Mouse (Mus musculus) G1E (cell line): ENCODE measurements around the gene 1700014D04Rik. TPM values are rescaled to one million over a fixed set of nuclear protein-coding genes. Genes with fewer than 3 reads are reported as not detected.

ENCODE experiments used
- ATAC-seq: 2 replicates; pipeline ENCODE4 v1.8.0; 2016; ENCODE audit warnings: mild to moderate bottlenecking; ENCODE audit not compliant: insufficient number of reproducible peaks, poor library complexity, low FRiP score, severe bottlenecking; ENCODE audit errors: extremely low read depth
- DNase-seq: peaks from one replicate; pipeline ENCODE4 v3.0.0; 2012; ENCODE audit warnings: low spot score
- H3K27me3 ChIP-seq: 2 replicates; pipeline ENCODE4 v1.6.1; 2012; ENCODE audit warnings: mild to moderate bottlenecking, low read length, inconsistent platforms; ENCODE audit not compliant: insufficient read depth
- H3K36me3 ChIP-seq: replicated peaks from 2 replicates; pipeline ENCODE3; 2012; ENCODE audit warnings: mild to moderate bottlenecking, inconsistent platforms
- H3K4me1 ChIP-seq: 2 replicates; pipeline ENCODE4 v1.6.1; 2012; ENCODE audit warnings: low read depth, low read length, inconsistent platforms, mixed read lengths; ENCODE audit not compliant: insufficient read depth
- H3K4me3 ChIP-seq: 2 replicates; pipeline ENCODE4 v1.5.1; 2012; ENCODE audit warnings: low read depth, mild to moderate bottlenecking, inconsistent platforms, low read length, moderate library complexity, mixed read lengths
- H3K9me3 ChIP-seq: replicated peaks from 2 replicates; pipeline ENCODE4 v1.6.1; 2012; ENCODE audit warnings: inconsistent platforms
- CTCF ChIP-seq: IDR thresholded peaks from 2 replicates; pipeline ENCODE4 v1.5.1; 2012; ENCODE audit warnings: low read depth, low read length, inconsistent platforms, mixed read lengths
- GATA1 ChIP-seq: IDR thresholded peaks from 2 replicates; pipeline ENCODE4 v1.6.1; 2012; ENCODE audit warnings: borderline replicate concordance, low read length, inconsistent platforms, mixed read lengths
- GATA2 ChIP-seq: IDR thresholded peaks from 2 replicates; pipeline ENCODE4 v1.6.1; 2012; ENCODE audit warnings: low read depth, low read length, inconsistent platforms, borderline replicate concordance
- POLR2AphosphoS5 ChIP-seq: IDR thresholded peaks from 2 replicates; pipeline ENCODE4 v1.6.1; 2012; ENCODE audit warnings: low read depth, low read length, inconsistent platforms; ENCODE audit not compliant: insufficient replicate concordance
- TAL1 ChIP-seq: conservative IDR thresholded peaks from 2 replicates; pipeline ENCODE4 v1.6.1; 2012; ENCODE audit warnings: low read depth, low read length, inconsistent platforms, mixed read lengths
- polyA plus RNA-seq: library from polyadenylated mRNA; stranded (reverse); fragments of >175 nt; gene quantifications from 2 replicates; pipeline ENCODE4 v1.2.3, GENCODE M21; 2012
- total RNA-seq, 2 experiments: library from RNA; stranded (forward) in 1 of 2; stranded (reverse) in 1 of 2; fragments of 200-1000 nt in 1 of 2; fragments of >200 nt in 1 of 2; fragmentation: Nextera tagmentation in 1 of 2; gene quantifications; 2 replicates each; pipeline ENCODE4 v1.2.3; 2014 to 2017

1700014D04Rik gene
- total and polyA plus RNA-seq, 3 experiments: 0.11 TPM; not detected in 2

DNA sequence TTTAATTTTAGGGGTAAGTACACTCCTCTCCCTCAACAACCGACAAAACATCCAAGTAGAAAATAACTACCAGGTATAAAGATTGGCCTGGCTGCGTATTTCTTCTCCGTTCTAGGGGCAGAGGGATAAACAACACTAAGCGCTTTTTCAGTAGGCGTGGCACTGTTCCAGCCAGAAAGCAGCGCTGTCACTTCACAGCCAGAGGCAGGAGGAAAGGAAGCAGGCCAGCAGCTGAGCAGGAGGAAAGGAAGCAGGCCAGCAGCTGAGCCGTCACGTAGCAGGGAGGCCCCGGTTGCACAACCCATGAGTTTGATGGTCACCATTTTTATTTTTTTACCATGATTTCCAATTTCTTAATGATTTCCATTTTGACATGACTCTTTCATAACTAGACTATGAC lies 24.7 kb upstream of the 1700014D04Rik start:
- ATAC-seq: peak; percentile 51

GRCm38 (mm10) chr13:59770847-59771246 lies 24.3 kb upstream of the 1700014D04Rik start:
- TF ChIP-seq TAL1 (no peak), GATA1 (no peak), GATA2 (no peak)
- Histone ChIP-seq H3K9me3 (no peaks in the 10 kb centered on the region), H3K4me1 (peaks cover 71% of the 10 kb centered on the region), H3K27me3 (no peaks in the 10 kb centered on the region), H3K4me3 (peak overlapping the region; percentile 94; the same call in 1 of the 2 replicates), H3K36me3 (peaks cover 68% of the 10 kb centered on the region)
- DNase-seq: no peak
- no peak for ATAC-seq

More for the DNA sequence above, 24.7 kb upstream of the 1700014D04Rik start:
- H3K4me3 ChIP-seq: peak overlapping the region; percentile 53; the same call in 1 of the 2 replicates
- H3K9me3 ChIP-seq: no peaks in the 10 kb centered on the region
- H3K36me3 ChIP-seq: peaks cover 68% of the 10 kb centered on the region
- H3K4me1 ChIP-seq: peaks cover 67% of the 10 kb centered on the region
- no peaks in the 10 kb centered on the region for H3K27me3 ChIP-seq
- TF ChIP-seq CTCF: no peak
- TF ChIP-seq GATA1: no peak
- TF ChIP-seq GATA2: no peak
- no peak for TF ChIP-seq POLR2AphosphoS5
- TF ChIP-seq TAL1: no peak
- DNase-seq: peak; percentile 67

DNA sequence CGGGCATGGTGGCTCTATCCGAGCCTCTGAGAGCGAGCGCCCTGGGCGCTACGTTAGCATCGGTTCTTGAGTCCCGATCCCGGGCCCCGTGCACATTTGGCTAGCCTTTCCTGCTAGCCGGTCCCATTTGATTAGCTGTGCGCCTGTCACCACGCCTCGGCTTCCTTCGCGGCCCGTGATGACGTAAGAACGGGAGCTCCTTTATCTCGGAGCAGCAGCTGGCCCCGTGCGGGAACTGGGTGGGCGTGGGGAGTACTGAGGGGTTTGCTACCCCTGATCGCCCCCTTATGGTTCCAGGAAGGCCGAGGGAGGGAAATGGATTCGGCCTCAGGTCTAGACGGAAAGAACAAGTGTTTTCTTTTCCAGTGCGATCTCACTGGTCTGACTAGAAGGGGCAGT lies 23.6 kb upstream of the 1700014D04Rik start:
- H3K4me3 ChIP-seq: peak overlapping the region; percentile 94
- peaks cover 66% of the 10 kb centered on the region for H3K36me3 ChIP-seq
- no peak for TF ChIP-seq GATA2
- TF ChIP-seq GATA1: no peak
- TF ChIP-seq TAL1: peak; percentile 96
- TF ChIP-seq CTCF: peak; percentile 9; the same call in 1 of the 2 replicates
- TF ChIP-seq POLR2AphosphoS5: no peak
- H3K4me1 ChIP-seq: peaks cover 71% of the 10 kb centered on the region
- DNase-seq: peak; percentile 92
- H3K9me3 ChIP-seq: no peaks in the 10 kb centered on the region
- H3K27me3 ChIP-seq: no peaks in the 10 kb centered on the region
- peak; percentile 79 for ATAC-seq

GRCm38 (mm10) chr13:59769296-59770163 lies 23.0 kb upstream of the 1700014D04Rik start, which contains the start of gene Isca1:
TSS of gene Isca1 (minus strand) at chr13:59769810.
- H3K36me3 ChIP-seq: peaks cover 60% of the 10 kb centered on the region
- H3K27me3 ChIP-seq: no peaks in the 10 kb centered on the region
- peak; percentile 93 for DNase-seq
- H3K4me3 ChIP-seq: peak within 1 kb of the TSS; percentile 94
- H3K9me3 ChIP-seq: no peaks in the 10 kb centered on the region
- H3K4me1 ChIP-seq: peaks cover 66% of the 10 kb centered on the region
- peak; percentile 82 for ATAC-seq
- TF ChIP-seq GATA1: no peak
- TF ChIP-seq CTCF: no peak
- no peak for TF ChIP-seq GATA2
- no peak for TF ChIP-seq TAL1
- peak; percentile 75; the same call in 1 of the 2 replicates for TF ChIP-seq POLR2AphosphoS5

GRCm38 (mm10) chr13:59768531-59768930 lies 22.0 kb upstream of the 1700014D04Rik start:
- TF ChIP-seq GATA2: no peak
- TF ChIP-seq GATA1: no peak
- no peak for TF ChIP-seq TAL1
- TF ChIP-seq POLR2AphosphoS5: no peak
- TF ChIP-seq CTCF: no peak
- H3K9me3 ChIP-seq: no peaks in the 10 kb centered on the region
- H3K4me3 ChIP-seq: peak overlapping the region; percentile 94
- H3K4me1 ChIP-seq: peaks cover 68% of the 10 kb centered on the region
- ATAC-seq (no peak), DNase-seq (no peak)
- peaks cover 60% of the 10 kb centered on the region for H3K36me3 ChIP-seq
- H3K27me3 ChIP-seq: no peaks in the 10 kb centered on the region

- DNase-seq (peak; percentile 45), ATAC-seq (no peak)
- Histone ChIP-seq H3K9me3 (no peaks in the 10 kb centered on the region), H3K36me3 (peaks cover 60% of the 10 kb centered on the region), H3K4me3 (peak overlapping the region; percentile 94; the same call in 1 of the 2 replicates), H3K4me1 (peaks cover 67% of the 10 kb centered on the region), H3K27me3 (no peaks in the 10 kb centered on the region)
- no peak for TF ChIP-seq POLR2AphosphoS5
- no peak for TF ChIP-seq CTCF
- no peak for TF ChIP-seq GATA2
- TF ChIP-seq TAL1: no peak
- TF ChIP-seq GATA1: no peak
These were observed 20.4 kb upstream of the 1700014D04Rik start for GRCm38 (mm10) chr13:59766786-59767515.
